Mouse (Mus musculus) spleen, adult 2 months (tissue): ENCODE results near the gene Slc35f3.

ENCODE experiments used
- CTCF ChIP-seq: fragments of 200-500 bp; IDR thresholded peaks from 2 replicates; pipeline ENCODE4 v1.5.1; 2011; ENCODE audit warnings: mild to moderate bottlenecking, inconsistent platforms; ENCODE audit not compliant: insufficient read depth, insufficient read length, insufficient replicate concordance; ENCODE audit errors: extremely low read depth
- POLR2A ChIP-seq: fragments of 200-500 bp; IDR thresholded peaks from 2 replicates; pipeline ENCODE4 v1.6.1; 2011; ENCODE audit warnings: low read depth, low read length, inconsistent platforms

DNA sequence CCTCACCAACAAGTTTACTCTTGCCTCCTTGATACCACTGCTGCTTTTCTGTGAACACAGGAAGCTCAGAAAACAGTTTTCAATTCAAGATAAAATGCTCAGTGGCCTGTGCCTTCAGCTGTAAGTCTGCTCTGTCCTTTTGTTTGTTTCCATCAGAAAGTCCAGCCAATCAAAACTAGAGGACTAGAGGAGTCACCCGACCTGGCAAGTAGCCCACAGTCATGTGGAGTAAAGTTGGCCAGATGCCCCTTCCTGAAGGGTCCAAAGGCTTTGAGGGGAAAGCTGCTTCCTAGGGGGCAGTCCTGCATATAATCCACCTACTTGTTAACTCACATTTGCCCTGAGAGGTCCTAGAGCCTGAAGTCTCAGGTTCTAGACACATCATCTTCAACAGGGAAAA lies 10.7 kb downstream of the Slc35f3 start:
- TF ChIP-seq CTCF (no peak), POLR2A (no peak)
